Mouse (Mus musculus): ENCODE measurements around the gene Ntrk3.

Ntrk3 gene

DNA sequence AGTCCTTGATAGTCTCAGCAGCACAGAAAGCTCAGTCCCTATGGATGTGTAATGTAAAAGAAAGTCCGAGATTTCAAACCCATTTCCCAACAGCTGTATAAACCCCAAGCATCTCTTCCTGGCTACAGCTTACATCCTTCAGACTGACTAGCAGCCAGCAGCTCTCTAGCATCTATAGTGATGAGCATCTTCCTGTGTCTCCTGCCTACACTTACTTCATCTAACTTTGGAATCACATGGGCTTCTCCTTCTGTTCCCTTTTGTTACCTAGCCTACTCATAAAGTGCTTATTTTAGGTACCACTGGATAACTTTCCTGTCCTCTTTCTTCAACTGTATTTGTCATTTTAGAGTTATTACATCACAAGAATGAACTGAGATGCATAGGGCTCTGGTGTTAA lies 432.0 kb downstream of the Ntrk3 start:
- DNase-seq = no peak

DNA sequence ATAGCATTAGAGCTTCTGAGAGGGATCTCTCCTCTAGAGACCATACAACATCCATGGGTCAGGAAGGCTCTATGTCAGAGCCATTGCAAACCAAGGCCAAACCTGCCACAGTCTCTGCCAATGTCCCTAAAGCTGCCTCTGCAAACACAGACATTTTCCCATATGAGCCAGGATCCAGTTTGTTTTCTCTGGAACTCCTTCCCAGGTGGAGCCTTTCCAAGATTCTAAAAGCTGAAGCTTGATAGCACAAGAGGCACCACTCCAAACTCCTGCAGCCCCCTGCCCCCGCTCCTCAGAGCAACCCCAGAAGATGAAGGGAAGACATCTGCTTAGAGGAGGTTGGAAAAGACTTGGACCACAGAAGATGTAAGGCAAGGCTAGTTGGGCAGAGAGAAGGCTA lies 432.8 kb downstream of the Ntrk3 start:
- DNase-seq = no peak

DNA sequence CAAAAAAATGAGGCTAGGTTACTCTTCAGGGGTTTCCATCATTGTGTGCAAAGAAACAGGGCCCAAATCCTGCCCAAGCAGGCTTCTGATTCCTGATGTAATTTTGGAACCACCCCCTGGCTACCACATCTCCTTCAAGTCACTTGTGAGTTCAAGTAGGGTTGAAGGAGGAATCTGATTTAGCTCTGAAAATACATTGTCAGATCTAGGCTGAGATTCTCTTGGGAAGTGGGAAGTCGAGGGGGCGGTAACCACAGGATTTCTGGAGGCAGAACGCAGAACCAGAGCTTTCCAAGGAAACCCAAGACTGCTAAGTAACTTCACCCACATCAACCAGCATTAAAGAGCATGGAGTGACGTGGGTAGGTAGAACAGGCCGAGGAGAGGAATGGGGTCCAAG lies 440.5 kb downstream of the Ntrk3 start:
- no peak for DNase-seq

DNA sequence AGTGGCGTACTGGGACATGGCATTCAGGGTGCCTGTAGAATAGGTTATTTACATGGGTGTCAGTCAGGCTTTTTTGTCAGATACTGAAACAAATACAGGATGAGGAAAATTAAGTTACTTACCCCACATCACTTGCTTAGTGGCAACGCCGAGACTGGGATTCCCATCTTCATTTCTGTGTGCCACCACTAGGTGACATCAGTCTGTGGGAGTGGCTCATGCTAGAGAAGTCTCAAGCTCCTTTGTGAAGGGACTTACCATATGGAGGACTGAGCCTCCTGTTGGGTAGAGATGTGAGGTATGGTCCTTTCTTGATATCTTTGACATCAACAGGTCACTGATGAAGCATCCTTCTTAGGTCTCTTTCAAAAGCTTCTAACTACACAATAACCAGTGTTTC lies 443.5 kb downstream of the Ntrk3 start:
- no peak for DNase-seq

DNA sequence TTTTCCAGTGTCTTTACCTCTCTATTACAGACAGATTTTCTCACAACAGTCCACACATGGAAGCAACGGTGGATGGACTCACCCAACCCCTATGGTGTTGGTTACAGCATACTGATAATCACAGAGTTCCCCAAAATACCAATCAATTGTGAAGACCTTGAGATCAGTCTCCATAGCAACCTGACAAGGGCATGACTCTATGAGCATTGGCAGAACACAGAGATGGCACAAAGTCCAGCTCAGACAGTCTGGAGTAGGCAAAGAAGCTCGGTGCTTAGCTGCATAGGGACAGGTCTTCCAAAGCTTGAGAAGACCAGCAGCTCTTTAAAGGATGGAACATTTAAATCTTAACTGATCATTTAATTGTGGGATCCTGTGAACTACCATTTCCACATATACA lies 447.6 kb downstream of the Ntrk3 start:
- DNase-seq = no peak

DNA sequence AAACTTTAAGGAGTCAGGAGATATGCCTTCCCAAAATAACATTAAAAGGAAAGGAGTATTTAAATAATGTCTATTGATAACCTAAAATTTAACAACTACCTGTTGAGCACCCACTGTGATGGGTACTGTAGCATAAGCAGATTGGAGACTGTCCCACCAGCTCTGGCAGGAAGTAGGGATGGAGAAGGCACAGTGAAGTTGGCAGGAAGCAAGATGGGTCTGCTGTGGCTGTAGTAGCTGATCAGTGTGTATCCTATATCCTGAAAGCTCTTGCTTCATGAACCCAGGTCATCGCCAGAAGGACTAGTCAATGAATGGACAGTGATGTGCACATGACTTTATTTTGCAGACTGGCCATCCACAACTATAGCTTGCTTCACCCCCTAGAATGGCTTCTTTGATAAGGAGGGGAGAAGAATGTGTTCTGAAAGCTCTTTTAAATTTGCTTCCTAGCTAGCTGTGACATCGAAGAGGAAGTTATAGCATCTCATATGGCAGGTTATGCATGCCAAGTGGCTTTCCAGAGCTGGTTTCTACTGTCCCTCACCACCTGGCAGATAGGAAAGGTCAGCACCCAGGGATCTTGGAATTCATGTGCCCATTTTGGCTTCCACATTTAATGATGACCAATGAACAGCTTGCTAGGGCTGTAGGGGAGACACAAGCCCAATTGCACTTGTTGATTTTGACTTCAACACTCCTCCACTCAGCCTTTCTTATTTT lies 451.1 kb downstream of the Ntrk3 start:
- DNase-seq = peak; percentile 24 to 70

DNA sequence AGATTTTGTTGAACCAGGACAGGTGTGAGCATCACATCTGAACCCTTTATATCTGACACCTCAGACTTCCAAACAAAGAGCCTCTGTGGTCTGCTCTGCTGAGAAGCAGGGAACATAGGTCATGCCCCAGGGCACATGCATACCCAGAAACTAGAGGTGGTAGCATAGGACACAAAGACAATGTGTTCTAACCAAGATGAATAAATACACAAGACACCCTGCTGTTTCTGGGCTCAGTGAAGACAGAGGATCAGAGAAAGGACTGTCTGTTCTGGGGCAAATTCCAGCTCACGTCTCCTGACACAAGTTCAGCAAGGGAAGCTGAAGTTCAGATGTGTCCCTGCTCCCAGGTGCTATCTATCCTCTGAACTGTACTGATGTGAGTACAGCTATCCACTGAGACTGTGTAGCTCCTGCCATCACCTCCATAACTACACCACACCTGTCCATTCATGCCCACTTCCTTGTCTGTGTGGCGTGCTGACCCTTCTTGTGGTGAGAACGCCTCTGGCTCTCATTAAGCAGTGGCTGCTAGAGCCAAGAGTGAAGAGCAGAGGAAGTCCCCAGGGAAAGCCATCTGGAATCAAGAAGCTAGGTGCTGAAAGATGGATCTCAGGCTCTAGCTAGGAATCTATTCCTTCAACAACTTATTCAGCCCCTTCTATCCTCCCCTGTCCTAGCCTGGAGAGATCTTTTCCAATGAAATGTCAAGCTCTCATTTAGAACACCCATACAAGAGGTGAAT lies 468.1 kb downstream of the Ntrk3 start:
- no peak for DNase-seq

DNA sequence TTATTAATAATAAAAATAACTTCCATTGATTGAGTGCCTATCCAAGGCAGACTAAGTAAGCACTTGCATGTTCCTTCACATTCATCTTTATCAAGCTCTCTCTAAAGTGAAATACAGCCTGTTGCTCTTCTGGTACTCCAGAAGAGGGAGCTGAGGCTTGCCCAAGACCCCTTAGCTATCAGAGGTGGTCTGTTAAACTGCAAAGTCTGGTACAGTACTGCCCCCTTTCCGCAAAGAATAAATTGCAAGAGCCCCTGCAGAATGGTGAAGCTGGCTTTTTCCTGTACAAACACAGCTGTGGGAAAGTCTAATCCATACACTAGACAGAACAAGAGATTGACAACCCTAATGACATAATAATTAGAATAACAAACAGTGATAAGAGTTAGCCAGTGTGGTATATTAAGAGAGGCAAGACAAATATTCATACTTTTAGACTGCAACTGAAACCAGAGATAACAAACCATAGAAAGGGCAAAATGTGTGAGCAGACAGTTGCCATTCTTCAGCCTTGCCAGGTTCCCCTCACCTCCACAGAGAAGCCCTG lies 470.3 kb downstream of the Ntrk3 start:
- peak in 1 of 2 experiments; percentile 57 for DNase-seq

DNA sequence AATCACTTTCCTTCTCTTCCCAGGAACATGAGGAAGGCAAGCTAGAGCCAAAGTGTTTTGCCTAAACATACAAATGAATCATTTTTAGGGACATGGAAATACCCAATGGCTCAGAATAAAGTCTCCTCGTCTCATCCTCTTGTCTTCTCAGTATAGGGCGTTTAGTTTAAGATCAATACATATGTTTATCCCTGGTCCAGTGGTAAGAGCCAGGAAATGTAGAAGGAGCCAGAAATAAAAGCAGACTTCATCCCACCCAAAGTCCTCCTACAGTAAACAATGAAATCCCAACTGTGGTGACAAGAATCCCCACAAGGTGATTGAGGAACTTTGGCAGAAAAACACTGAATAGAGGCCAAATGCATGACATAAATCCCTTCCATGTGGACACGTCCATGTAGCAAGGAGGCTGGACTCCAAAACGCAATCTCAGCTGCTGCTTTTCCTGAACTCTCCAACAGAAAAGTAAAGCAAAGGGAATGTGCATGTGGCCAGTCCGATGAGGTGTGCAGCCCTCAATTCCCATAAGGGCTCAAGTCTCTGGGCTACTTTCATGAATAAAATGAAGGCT lies 473.3 kb downstream of the Ntrk3 start:
- DNase-seq = peak; percentile 22 to 60

DNA sequence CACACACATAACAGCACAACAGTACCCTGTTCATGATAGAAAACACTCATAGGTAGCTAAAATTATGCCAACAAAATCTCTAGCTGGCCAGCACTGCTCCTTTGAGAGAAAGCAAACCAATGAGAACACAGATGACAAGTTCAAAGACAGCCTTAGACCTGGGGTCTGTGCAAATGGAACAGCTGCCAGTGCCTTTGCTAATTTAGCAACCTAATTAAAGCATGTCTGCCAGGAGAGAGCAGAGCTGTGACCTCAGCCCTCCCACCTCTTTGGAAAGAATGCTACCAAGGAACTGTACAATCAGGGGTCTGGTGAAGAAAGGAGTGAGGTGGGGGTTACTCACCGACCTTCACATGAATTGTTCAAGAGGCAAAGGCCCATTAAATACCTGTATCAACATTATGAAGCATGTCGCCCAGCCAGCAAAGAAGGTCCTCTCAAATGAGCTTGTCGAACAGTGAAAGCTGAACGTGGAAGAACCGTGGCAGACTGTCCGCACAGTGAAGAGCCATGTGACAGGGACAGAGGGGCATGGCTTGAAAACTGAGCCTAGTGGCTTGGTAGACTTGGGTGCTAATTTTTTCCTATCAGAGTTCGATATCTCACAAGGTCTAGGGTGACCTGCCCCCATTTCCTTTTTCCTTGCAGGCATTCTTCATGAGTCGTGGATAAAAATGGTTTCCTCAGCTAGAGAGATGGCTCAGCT lies 476.2 kb downstream of the Ntrk3 start:
- no peak for DNase-seq

DNA sequence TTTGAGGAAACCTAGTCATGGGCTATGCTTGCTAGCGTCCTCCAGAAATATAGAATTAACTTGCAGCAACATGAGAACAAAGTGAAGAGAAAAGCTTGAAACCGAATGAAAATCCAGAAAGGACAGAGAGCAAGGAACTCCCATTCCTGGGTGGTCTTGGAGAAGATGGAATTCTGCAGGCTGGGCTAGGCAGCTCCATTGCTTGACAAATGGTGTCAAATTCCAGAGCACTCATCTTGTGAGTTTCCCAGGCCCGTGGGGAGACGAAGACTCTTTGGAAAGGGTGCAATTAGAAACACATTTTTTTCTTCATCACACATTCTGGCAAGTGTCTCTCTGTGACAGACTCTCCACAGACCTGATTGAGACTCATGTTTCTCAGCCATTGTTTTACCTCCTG lies 479.7 kb downstream of the Ntrk3 start:
- DNase-seq = no peak

DNA sequence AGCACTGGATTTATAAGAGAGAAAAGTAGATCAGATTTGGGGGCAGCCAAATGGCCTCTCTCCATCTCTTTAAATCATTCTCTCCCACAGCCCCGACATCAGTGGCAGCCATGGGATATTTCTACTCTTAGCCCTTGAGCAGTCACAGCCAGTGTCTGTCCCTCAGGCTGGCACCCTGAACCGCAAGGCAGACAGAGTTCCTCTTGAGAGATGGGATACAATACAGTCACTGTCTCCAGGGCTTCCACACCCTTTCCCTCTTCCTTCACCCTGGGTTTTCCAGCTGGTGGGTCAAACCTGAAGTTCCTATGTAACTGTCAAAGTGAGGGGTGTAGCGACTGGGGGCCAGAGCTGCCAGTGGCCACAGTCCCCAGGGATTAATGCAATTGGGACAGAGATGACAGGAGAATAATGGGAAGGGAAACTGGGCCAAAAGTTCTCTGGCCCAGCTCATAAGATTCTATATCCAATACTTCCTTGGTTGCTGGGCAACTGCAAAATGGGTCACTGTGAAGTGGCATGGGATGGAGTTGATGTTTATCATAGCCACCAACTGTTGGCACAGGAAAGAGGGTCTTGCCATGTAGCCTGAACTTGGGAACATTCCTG lies 483.9 kb downstream of the Ntrk3 start:
- no peak for DNase-seq

DNA sequence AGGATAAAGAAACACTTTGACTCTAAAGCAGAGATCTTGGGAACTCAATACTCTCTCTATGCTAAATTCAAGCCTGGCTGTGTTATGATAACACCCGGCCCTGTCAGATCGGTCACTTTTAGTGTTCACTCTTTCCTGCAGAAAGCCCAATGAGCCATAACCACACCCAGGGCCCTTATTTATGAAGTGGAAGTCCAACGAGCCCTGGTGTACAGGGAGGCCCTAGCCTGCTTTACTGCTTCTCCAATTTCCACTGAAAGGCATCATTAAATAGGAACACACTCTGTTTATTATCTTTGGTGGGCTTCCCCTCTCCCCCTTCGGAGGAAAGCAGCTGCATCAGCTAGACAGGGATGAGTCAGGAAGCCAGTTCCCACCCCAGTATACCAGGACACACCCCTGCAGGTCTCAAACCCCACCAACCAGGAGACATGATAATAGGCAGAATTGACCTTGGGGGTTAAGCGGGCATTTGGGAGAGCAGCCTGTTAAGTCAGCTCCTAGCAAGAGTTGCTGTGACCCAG lies 489.6 kb downstream of the Ntrk3 start:
- no peak for DNase-seq

DNA sequence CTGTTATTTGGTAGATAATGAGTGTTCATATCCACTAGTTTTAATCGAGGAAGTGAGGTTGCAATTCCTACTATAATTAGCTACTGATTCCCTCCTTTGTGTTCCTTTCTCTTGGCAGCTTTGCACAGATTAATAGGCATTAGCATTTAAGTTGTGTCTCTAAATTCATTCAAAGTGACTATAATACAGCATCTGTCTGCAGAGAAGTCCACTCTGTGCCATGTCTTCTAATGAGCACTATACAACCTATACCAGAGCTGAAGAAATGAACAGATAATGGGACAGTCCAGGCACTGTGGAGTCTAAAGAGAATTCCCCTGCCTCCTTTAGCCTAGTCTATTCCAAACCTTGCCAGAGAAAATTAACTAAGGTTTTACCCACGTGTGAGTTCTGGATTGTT lies 498.8 kb downstream of the Ntrk3 start:
- no peak for DNase-seq

DNA sequence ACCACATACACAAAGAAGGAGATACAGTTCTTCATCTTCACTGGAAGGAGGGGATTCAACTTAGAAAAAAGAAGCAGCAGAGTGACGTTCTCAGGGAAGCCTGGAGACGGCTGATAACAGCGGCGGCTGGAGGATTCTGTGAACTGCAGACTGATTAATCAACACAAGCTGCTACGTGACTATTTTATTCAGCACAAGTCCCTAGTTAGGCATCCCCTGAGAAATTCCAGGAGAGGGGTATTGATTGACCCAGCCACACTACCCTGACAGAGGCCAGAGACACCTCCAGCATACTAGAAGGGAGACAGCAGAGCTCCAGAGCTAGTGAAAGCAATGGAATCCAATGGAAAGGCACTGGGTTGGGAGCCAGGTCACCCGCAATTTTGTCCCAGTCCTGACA lies 516.1 kb downstream of the Ntrk3 start:
- DNase-seq = no peak

DNA sequence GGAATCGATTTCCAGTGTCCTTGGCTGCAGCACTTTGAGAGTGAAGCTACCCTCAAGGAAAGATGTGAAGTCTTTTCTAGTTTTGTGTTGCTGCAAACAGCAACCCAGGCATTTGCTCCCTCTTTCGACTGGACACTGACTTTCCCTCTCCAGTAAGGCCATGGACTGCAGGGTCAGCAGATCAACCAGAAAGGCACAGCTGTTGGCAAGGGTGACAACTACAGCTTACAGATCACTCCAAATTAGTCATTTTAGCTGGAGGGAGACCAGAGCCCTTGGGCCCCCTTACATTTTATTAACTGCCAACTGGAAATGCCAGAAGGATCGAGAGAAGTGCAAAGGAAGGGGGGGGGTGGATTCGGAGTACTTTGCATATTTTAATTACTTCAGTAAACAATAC lies 516.9 kb downstream of the Ntrk3 start:
- DNase-seq = no peak

DNA sequence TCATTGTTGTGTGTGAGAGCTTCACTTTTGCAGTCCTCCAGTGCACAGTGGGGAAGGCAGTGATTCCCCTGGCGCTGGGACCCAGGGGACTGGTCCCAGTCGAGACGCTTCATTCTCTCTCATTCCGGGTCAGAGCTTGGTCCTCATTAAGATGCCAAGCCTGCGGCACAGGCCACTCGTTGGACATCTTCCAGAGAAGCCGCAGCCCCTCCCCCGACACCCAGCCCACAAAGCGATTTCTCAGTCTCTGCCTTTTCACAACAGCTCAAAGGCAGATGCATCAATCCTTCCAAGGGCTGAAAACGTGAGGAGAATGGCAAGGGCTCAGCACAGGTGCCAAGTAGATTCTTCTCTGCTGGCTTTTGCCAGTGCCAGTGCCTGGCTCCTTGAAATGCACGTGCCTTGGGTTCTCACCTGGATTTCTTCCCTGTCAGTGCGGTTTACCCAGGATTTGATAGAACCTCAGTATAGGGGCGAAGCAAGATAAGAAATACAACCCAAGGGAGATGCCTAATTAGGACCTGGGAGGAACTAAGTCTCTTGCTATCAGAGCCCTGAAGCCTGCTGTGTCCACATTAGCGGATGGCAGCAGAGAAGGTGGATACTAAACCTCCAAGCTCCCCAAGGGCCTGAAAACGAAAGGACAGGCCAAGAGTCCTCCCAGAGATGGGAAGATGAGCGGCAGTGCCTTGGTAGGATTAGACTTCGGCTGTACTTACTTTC lies 546.7 kb downstream of the Ntrk3 start:
- DNase-seq = peak; percentile 54

DNA sequence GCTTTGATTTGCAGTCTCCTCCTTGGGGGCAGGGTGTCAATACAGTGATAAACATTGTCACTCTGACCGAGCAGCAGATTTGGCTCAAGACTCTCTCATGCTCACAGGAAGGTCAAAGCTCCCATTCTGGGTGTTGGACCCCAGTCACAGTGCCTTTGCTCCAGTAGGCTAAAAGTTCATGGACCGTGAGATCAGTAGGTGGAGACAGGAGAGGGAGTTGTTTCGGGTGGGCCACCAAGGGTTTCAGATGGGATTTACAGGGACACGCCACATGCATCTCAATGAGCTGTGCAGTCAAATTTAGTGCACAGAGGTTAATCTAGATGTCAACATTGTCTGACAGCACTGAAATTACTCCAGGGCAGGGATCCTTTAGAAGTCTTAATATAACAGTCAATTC lies 552.2 kb downstream of the Ntrk3 start:
- no peak for DNase-seq

DNA sequence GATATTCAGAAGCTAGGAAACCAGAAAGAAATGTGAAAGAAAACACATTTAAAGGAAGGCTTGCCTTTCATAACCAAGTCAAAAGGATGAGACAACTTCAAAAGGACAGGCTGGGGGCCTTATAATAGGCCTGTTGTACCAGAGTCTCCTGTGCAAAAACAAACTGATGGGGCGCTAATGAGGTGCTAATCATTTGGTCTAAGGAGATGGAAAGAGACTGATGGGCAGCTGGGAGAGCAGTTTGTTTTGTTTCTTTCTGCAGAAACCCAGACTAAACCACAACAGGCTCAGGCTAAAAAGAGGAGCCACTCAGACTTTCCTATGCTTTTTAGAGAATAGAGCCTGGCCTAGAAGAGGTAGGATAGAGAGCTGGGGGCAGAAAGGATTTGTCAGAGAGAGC lies 554.4 kb downstream of the Ntrk3 start:
- no peak for DNase-seq

DNA sequence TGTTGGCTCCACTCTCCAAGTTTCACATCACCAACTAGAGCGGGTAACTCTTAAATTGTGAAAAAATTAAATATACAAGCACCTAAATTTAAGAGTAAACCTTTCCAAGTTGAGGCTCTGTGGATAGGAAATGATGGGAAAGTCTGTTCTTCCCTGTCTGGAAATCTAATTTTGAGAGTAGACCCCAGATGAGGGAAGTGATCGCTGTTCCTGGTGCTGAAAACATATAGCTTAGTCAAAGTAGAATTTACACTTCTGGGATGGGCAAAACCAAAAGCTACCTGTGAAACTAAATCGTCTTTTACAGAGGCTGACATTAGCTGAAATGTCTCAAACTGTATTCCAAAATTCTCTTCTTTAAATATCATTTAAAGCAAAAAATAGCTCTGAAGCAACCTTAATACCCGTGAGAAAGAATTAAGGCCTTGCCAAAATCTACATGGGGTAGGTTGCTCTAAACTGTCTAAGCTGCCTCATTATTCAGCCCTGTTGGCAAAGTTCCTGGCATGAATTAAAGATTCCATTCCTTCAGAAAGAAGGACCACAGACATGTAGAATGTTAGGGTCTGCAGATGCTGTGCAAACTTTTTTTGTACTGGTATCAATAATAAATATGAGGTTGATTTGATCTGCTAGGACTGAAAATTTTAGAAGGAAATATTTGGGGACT lies 557.7 kb downstream of the Ntrk3 start:
- no peak for DNase-seq

DNA sequence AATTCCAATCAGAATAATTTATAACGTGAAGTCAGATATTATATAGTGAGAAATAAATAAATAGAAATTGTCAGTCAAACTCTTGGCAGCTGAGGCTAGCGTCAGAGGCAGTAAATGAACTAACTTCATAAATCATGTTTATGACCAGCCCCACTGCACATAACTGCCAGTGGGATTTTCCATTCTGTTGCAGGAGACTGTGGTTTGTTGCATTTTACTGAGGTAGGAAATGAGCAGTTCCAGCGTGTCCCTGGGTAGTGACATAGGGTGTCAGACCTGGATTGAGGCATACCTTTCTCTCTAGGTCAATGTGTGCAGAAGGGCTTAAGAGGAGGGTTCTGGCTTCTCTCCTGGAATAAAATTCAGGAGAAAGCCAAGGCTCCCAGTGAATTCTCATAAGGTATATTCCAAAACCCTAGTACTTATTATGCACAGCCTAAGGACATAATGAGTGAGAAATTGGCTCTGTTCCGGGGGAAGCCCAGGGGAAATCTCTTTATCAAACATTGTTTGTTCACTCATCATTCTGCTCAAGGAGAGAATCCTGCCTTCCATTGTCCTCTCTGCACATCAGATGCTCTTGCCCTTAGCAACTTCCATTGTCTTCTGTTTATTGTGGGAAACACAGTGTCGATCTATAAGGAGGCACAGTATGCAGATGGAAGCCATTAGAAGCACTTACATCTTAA lies 565.4 kb downstream of the Ntrk3 start:
- DNase-seq = no peak

All from cerebellum, postnatal 14 days (tissue).